Mouse (Mus musculus) ES-Bruce4 (cell line): ENCODE data around the gene Rara.

ENCODE experiments used
- CTCF ChIP-seq: IDR thresholded peaks from one replicate; pipeline ENCODE4 v1.8.1; 2011; ENCODE audit warnings: low read depth, low read length
- EP300 ChIP-seq: IDR thresholded peaks from 2 replicates; pipeline ENCODE4 v1.6.1; 2011; ENCODE audit warnings: low read depth, low read length; ENCODE audit not compliant: insufficient read depth
- POLR2A ChIP-seq: IDR thresholded peaks from one replicate; pipeline ENCODE4 v1.8.1; 2011; ENCODE audit warnings: low read length; ENCODE audit not compliant: insufficient read depth

- no peak for TF ChIP-seq POLR2A
- TF ChIP-seq CTCF: no peak
- no peak for TF ChIP-seq EP300
Observed at GRCm38 (mm10) chr11:98961051-98961592, 33.5 kb downstream of the Rara start.
